Mouse (Mus musculus) embryonic facial prominence, embryonic 10.5 days (tissue): Measurements from ENCODE around the gene Emb. TPM values are rescaled to one million over a fixed set of nuclear protein-coding genes. Genes with fewer than 3 reads are reported as not detected.

Experiments used
- DNase-seq: peaks from one replicate; pipeline ENCODE4 v3.0.0-alpha.2; 2017; ENCODE audit warnings: low spot score
- H3K27ac ChIP-seq: fragments of 300-500 bp; sonication (generic); replicated peaks from 2 replicates; pipeline ENCODE4 v1.5.1; 2016; ENCODE audit warnings: mild to moderate bottlenecking
- H3K27me3 ChIP-seq: fragments of 300-500 bp; sonication (generic); replicated peaks from 2 replicates; pipeline ENCODE4 v1.6.1; 2016; ENCODE audit warnings: low read depth, mild to moderate bottlenecking; ENCODE audit not compliant: poor library complexity, severe bottlenecking
- H3K36me3 ChIP-seq: fragments of 300-500 bp; sonication (generic); replicated peaks from 2 replicates; pipeline ENCODE4 v1.6.1; 2016; ENCODE audit warnings: mild to moderate bottlenecking, moderate library complexity
- H3K4me1 ChIP-seq: fragments of 300-500 bp; sonication (generic); 2 replicates; pipeline ENCODE4 v1.6.1; 2016
- H3K4me3 ChIP-seq: fragments of 300-500 bp; sonication (generic); 2 replicates; pipeline ENCODE4 v1.5.1; 2016; ENCODE audit warnings: mild to moderate bottlenecking, moderate library complexity
- H3K9me3 ChIP-seq: fragments of 300-500 bp; sonication (generic); 2 replicates; pipeline ENCODE4 v1.6.1; 2016; ENCODE audit warnings: mild to moderate bottlenecking
- WGBS: fragments of 180-500 bp; shearing (Covaris S2); methylation state at CpG from one replicate; pipeline ENCODE4 v1.1.7; 2016; 5-methylcytosine and 5-hydroxymethylcytosine counted together
- polyA plus RNA-seq: library from polyadenylated mRNA; unstranded; fragments of >200 nt; fragmentation: Nextera tagmentation; extraction: Ambion mirVana; gene quantifications from 2 replicates; pipeline ENCODE4 v1.2.1, GENCODE M21; 2016

Gene Emb
- polyA plus RNA-seq, 1 experiment from 2014 or later, result 49.2 TPM

- no peak for DNase-seq
- 91% methylated on average over 2 of the region's 2 CpGs for WGBS
Measured at GRCm38 (mm10) chr13:117286939-117287338, 78.6 kb downstream of the Emb start.

GRCm38 (mm10) chr13:117287400-117287799, 79.1 kb downstream of the Emb start:
- Histone ChIP-seq H3K27ac (no peak overlapping the region), H3K9me3 (no peaks in the 10 kb centered on the region), H3K36me3 (no peaks in the 10 kb centered on the region), H3K4me3 (no peak overlapping the region), H3K4me1 (peaks cover 4% of the 10 kb centered on the region; the same call in 1 of the 2 replicates), H3K27me3 (no peaks in the 10 kb centered on the region)
- WGBS, result 84% methylated on average over 6 of the region's 6 CpGs
- no peak for DNase-seq

More at GRCm38 (mm10) chr13:117286939-117287338, 78.6 kb downstream of the Emb start:
- Histone ChIP-seq H3K4me1 (peaks cover 4% of the 10 kb centered on the region; the same call in 1 of the 2 replicates), H3K27ac (no peak overlapping the region), H3K36me3 (no peaks in the 10 kb centered on the region), H3K27me3 (no peaks in the 10 kb centered on the region), H3K9me3 (no peaks in the 10 kb centered on the region), H3K4me3 (no peak overlapping the region)

- peak; percentile 75 for DNase-seq
- Histone ChIP-seq H3K27me3 (no peaks in the 10 kb centered on the region), H3K9me3 (no peaks in the 10 kb centered on the region; the same call in 1 of the 2 replicates), H3K4me3 (peak overlapping the region; percentile 30; the same call in 1 of the 2 replicates), H3K36me3 (no peaks in the 10 kb centered on the region), H3K27ac (no peak overlapping the region; the same call in 1 of the 2 replicates), H3K4me1 (peaks cover 4% of the 10 kb centered on the region; the same call in 1 of the 2 replicates)
- 34% methylated on average over 17 of the region's 17 CpGs for WGBS
Measured at GRCm38 (mm10) chr13:117289494-117290270, 81.3 kb downstream of the Emb start.

DNA sequence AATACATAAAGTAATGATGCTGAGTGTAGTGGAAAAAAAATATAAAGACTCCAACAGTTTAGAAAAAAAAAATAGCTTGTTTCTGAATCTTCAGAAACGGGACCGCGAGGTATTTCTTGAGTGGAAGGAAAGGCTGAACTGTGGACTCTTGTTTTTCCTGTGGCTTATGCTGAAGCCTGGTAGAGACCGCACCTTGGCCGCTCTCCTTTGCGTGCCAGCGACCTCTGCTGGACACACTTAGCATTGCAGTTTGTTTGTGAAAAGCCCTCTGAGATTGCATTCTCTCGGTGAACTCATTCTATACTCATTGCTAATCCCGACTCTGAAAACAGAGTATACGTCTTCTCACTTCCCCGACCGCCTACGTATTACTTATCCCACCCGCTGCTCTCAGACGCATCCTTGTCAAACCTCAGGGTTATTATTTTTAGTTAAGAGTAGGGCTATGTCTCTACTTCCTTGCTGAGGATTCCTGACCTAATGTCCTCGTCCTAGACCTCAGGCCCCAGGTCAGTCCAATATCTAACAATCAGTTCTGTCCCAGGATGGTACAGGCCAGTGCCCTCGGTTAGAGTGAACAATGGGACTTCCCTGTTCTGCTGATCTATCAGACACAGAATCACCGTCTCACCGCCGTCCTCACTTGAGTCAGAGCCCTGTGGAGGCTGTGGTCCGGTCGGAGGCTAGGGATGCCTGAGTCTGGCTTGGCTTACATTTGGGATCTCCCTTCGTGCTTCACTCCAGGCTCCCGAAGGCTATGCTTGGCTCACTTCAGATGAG, 103.3 kb downstream of the Emb start:
- DNase-seq, result peak; percentile 79
- peaks cover 8% of the 10 kb centered on the region for H3K4me1 ChIP-seq
- H3K4me3 ChIP-seq, result no peak overlapping the region
- no peaks in the 10 kb centered on the region for H3K9me3 ChIP-seq
- WGBS, result 32% methylated on average over 24 of the region's 24 CpGs
- H3K36me3 ChIP-seq, result no peaks in the 10 kb centered on the region
- no peaks in the 10 kb centered on the region for H3K27me3 ChIP-seq
- no peak overlapping the region for H3K27ac ChIP-seq

Other genes with a start within 250 kb of the Emb start
- 10.4 and 13.1 TPM in 2 replicates for gene Parp8, start 183.0 kb upstream of the Emb start, polyA plus RNA-seq
- gene Gm17509, start 12.5 kb downstream of the Emb start, polyA plus RNA-seq, result 0.45 and 0.59 TPM in 2 replicates